Mouse (Mus musculus): Measurements from ENCODE around the gene Plk1.

- TF ChIP-seq CTCF (IDR thresholded peaks at IDR 0.05; ENCODE audit: extremely low read depth, insufficient read depth, low read length), result no peak
- no peak for TF ChIP-seq POLR2A (IDR thresholded peaks at IDR 0.05; ENCODE audit: extremely low read depth, insufficient read depth, low read length)
Measured at GRCm38 (mm10) chr7:122158915-122159902, at the start of gene Plk1.

Measured in cortical plate, adult 2 months (tissue).